Mouse (Mus musculus): Measurements from ENCODE around the gene Slc45a3. TPM values are rescaled to one million over a fixed set of nuclear protein-coding genes. Genes with fewer than 3 reads are reported as not detected.

Slc45a3 gene
- polyA plus RNA-seq, 1 experiment from 2014 or later: 1.7 TPM

- peaks cover 1% of the 10 kb centered on the region; the same call in 1 of the 2 replicates for H3K36me3 ChIP-seq
- peaks cover 19% of the 10 kb centered on the region for H3K4me1 ChIP-seq (replicated peaks)
- peak overlapping the region; percentile 100; the same call in 1 of the 2 replicates for H3K27ac ChIP-seq (ENCODE audit: poor library complexity, severe bottlenecking)
- H3K9ac ChIP-seq: peak overlapping the region; percentile 98
- no peaks in the 10 kb centered on the region for H3K9me3 ChIP-seq (replicated peaks)
- H3K4me2 ChIP-seq: peak overlapping the region; percentile 89
- ATAC-seq (ENCODE audit: insufficient number of reproducible peaks, low FRiP score): no peak
- 52% methylated on average over 8 of the region's 8 CpGs for WGBS
- H3K27me3 ChIP-seq (replicated peaks): no peaks in the 10 kb centered on the region
- peak overlapping the region; percentile 96 for H3K4me3 ChIP-seq
Observed at GRCm38 (mm10) chr1:132008881-132009644, 46.3 kb downstream of the Slc45a3 start.

- Histone ChIP-seq H3K27ac (ENCODE audit: poor library complexity, severe bottlenecking) (no peak overlapping the region), H3K4me1 (replicated peaks) (peaks cover 19% of the 10 kb centered on the region), H3K27me3 (replicated peaks) (no peaks in the 10 kb centered on the region), H3K4me3 (no peak overlapping the region), H3K9me3 (replicated peaks) (no peaks in the 10 kb centered on the region), H3K36me3 (peaks cover 18% of the 10 kb centered on the region), H3K4me2 (no peak overlapping the region), H3K9ac (no peak overlapping the region)
- no peak for ATAC-seq (ENCODE audit: insufficient number of reproducible peaks, low FRiP score)
- WGBS: 82% methylated on average over 17 of the region's 17 CpGs
Observed at GRCm38 (mm10) chr1:132010632-132011501, 48.1 kb downstream of the Slc45a3 start.

DNA sequence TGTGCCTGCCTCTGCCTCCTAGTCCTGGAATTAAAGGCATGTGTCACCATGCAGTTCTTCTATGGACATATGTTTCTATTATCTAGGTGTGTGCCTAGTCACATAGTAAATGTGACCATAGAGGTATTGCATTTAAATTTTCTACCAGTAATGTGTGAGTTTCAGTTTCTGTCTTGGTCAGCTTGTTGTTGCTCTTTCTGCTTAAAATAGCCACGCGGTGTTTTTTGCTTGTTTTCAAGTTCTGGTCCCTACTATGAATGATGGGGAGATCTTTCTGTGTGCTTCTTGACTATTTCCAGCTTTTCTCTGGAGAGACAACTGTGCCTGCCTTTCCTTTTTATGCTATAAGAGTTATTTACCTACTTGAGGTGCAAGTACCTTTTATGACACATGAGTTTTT, 49.0 kb downstream of the Slc45a3 start:
- no peak overlapping the region for H3K4me2 ChIP-seq
- 73% methylated on average over 2 of the region's 2 CpGs for WGBS
- ATAC-seq (ENCODE audit: insufficient number of reproducible peaks, low FRiP score): no peak

GRCm38 (mm10) chr1:132012861-132013260, 50.1 kb downstream of the Slc45a3 start:
- no peak overlapping the region for H3K27ac ChIP-seq (ENCODE audit: poor library complexity, severe bottlenecking)
- peaks cover 28% of the 10 kb centered on the region for H3K36me3 ChIP-seq
- H3K9ac ChIP-seq: no peak overlapping the region
- H3K9me3 ChIP-seq (replicated peaks): no peaks in the 10 kb centered on the region
- no peak for ATAC-seq (ENCODE audit: insufficient number of reproducible peaks, low FRiP score)
- WGBS: 88% methylated on average over 8 of the region's 8 CpGs
- no peak overlapping the region for H3K4me3 ChIP-seq
- H3K27me3 ChIP-seq (replicated peaks): no peaks in the 10 kb centered on the region
- H3K4me1 ChIP-seq (replicated peaks): peaks cover 14% of the 10 kb centered on the region
- H3K4me2 ChIP-seq: no peak overlapping the region

More for the DNA sequence above, 49.0 kb downstream of the Slc45a3 start:
- Histone ChIP-seq H3K4me1 (replicated peaks) (peaks cover 15% of the 10 kb centered on the region), H3K9ac (no peak overlapping the region), H3K4me3 (no peak overlapping the region), H3K27ac (ENCODE audit: poor library complexity, severe bottlenecking) (no peak overlapping the region), H3K27me3 (replicated peaks) (no peaks in the 10 kb centered on the region), H3K9me3 (replicated peaks) (no peaks in the 10 kb centered on the region), H3K36me3 (peaks cover 22% of the 10 kb centered on the region)

DNA sequence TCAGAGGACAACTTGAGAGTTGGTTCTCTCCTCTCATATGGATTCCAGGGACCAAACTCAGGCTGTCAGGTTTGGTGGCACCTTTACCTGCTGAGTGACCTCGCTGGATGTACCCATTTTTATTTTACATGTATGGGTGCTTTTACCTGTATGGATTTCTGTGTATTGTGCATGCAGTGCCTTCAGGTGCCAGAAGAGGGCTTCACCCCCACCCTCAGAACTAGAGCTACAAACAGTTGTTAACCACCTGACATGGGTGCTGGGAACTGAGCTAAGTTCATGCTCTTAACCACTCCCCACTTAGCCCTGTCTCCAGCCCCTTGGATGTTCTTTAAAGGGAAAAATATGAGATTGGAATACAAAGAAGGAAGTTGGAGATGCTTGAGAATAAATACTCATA, 52.0 kb downstream of the Slc45a3 start:
- H3K9me3 ChIP-seq (replicated peaks): no peaks in the 10 kb centered on the region
- H3K4me3 ChIP-seq: no peak overlapping the region
- H3K27ac ChIP-seq (ENCODE audit: poor library complexity, severe bottlenecking): no peak overlapping the region
- WGBS: 89% methylated on average over 1 of the region's 1 CpGs
- H3K9ac ChIP-seq: no peak overlapping the region
- H3K27me3 ChIP-seq (replicated peaks): no peaks in the 10 kb centered on the region
- no peak overlapping the region for H3K4me2 ChIP-seq
- H3K4me1 ChIP-seq (replicated peaks): peaks cover 5% of the 10 kb centered on the region; the same call in 1 of the 2 replicates
- H3K36me3 ChIP-seq: peaks cover 47% of the 10 kb centered on the region
- ATAC-seq (ENCODE audit: insufficient number of reproducible peaks, low FRiP score): no peak

- Histone ChIP-seq H3K4me1 (replicated peaks) (no peaks in the 10 kb centered on the region), H3K36me3 (peaks cover 58% of the 10 kb centered on the region), H3K9me3 (replicated peaks) (no peaks in the 10 kb centered on the region), H3K4me3 (no peak overlapping the region), H3K9ac (no peak overlapping the region), H3K27me3 (replicated peaks) (no peaks in the 10 kb centered on the region), H3K4me2 (no peak overlapping the region), H3K27ac (ENCODE audit: poor library complexity, severe bottlenecking) (no peak overlapping the region)
- no peak for ATAC-seq (ENCODE audit: insufficient number of reproducible peaks, low FRiP score)
- 83% methylated on average over 1 of the region's 1 CpGs for WGBS
Observed at GRCm38 (mm10) chr1:132016691-132017090, 53.9 kb downstream of the Slc45a3 start.

DNA sequence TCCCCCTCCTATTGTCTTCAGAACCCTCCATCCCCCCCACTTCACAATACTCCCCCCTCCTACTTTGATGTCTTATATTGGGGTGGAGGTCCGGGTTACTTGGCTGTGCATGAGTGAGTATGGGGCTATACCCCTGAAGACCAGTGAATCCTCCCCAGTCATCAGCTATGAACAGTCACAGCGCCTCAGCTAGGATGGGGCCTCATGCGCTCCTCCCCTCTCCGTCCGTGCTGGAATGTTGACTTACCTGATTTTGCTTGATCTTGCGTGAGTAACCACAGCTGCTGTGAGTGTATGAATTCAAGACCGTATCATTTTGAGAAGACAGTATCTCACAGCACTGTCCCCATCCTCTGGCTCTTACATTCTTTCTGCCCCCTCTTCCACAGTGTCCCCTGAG, 57.1 kb downstream of the Slc45a3 start:
- Histone ChIP-seq H3K4me3 (no peak overlapping the region), H3K36me3 (peaks cover 73% of the 10 kb centered on the region), H3K9me3 (replicated peaks) (no peaks in the 10 kb centered on the region), H3K27me3 (replicated peaks) (no peaks in the 10 kb centered on the region), H3K4me1 (replicated peaks) (0 out of 2 replicates have a peak, but pooled peaks cover under 1% of the 10 kb centered on the region), H3K4me2 (no peak overlapping the region), H3K9ac (no peak overlapping the region), H3K27ac (ENCODE audit: poor library complexity, severe bottlenecking) (no peak overlapping the region)
- WGBS: 94% methylated on average over 7 of the region's 7 CpGs
- no peak for ATAC-seq (ENCODE audit: insufficient number of reproducible peaks, low FRiP score)

- Histone ChIP-seq H3K36me3 (peaks cover 73% of the 10 kb centered on the region), H3K4me3 (no peak overlapping the region), H3K9me3 (replicated peaks) (no peaks in the 10 kb centered on the region), H3K27me3 (replicated peaks) (no peaks in the 10 kb centered on the region), H3K27ac (ENCODE audit: poor library complexity, severe bottlenecking) (no peak overlapping the region), H3K9ac (no peak overlapping the region), H3K4me1 (replicated peaks) (0 out of 2 replicates have a peak, but pooled peaks cover 3% of the 10 kb centered on the region), H3K4me2 (no peak overlapping the region)
- WGBS: 78% methylated on average over 3 of the region's 3 CpGs
- no peak for ATAC-seq (ENCODE audit: insufficient number of reproducible peaks, low FRiP score)
Observed at GRCm38 (mm10) chr1:132022107-132022506, 59.3 kb downstream of the Slc45a3 start.

DNA sequence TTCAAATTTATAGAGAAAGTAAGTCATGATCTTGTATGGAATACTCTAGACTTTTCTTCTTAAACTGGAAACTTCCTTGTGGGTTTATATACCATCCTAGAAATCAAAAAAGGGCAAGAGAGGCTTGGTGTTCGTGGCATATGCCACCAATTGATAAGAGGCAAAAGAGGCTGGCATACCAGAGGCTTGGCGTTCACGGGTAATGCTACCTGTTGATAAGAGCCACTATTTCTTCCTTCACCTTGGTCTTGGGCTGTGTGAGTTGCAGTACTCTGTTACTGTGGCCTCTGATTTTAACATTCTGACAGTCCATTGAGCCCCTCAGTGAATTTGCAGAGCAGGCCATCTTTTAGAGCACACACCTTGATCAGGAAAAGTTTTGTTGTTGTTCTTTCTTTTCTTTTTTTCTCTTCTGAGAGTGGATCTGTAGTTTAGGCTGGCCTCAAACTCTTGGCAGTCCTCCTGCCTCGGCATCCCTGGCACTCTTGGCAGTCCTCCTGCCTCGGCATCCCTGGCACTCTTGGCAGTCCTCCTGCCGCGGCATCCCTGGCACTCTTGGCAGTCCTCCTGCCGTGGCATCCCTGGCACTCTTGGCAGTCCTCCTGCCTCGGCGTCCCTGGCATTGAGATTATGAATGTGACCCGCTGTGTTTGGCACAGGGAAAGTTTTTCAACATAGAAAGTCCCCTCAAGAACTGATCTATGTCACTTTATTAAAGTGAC, 64.3 kb downstream of the Slc45a3 start:
- no peak for ATAC-seq (ENCODE audit: insufficient number of reproducible peaks, low FRiP score)
- H3K4me1 ChIP-seq (replicated peaks): 0 out of 2 replicates have a peak, but pooled peaks cover 3% of the 10 kb centered on the region
- no peak overlapping the region for H3K4me2 ChIP-seq
- H3K36me3 ChIP-seq: peaks cover 82% of the 10 kb centered on the region
- H3K4me3 ChIP-seq: no peak overlapping the region
- H3K27ac ChIP-seq (ENCODE audit: poor library complexity, severe bottlenecking): no peak overlapping the region
- no peak overlapping the region for H3K9ac ChIP-seq
- WGBS: 87% methylated on average over 11 of the region's 11 CpGs
- H3K9me3 ChIP-seq (replicated peaks): no peaks in the 10 kb centered on the region
- H3K27me3 ChIP-seq (replicated peaks): no peaks in the 10 kb centered on the region

DNA sequence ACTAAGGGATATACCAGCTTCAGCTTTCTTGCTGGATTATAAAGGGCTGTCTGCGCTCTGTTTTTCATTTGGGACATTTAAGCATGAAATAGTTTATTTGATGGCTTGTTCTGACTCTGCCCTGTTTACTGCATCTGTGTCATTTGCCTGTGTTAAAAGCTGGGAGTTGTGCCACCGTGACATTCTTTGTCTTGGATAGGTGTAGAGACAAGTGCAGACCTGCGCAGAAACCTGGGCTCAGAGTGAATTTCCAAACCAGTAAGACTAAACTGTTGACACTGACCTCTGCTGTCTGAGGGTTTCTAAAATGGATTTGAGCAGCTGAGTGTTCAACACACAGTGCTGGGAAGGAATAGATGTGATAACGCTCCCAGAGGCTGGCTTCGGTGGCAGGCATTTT, 65.2 kb downstream of the Slc45a3 start:
- Histone ChIP-seq H3K27ac (ENCODE audit: poor library complexity, severe bottlenecking) (no peak overlapping the region), H3K4me1 (replicated peaks) (0 out of 2 replicates have a peak, but pooled peaks cover 3% of the 10 kb centered on the region), H3K4me3 (no peak overlapping the region), H3K9ac (no peak overlapping the region), H3K4me2 (no peak overlapping the region), H3K36me3 (peaks cover 80% of the 10 kb centered on the region), H3K27me3 (replicated peaks) (no peaks in the 10 kb centered on the region), H3K9me3 (replicated peaks) (no peaks in the 10 kb centered on the region)
- WGBS: 82% methylated on average over 5 of the region's 5 CpGs
- ATAC-seq (ENCODE audit: insufficient number of reproducible peaks, low FRiP score): no peak

- no peak overlapping the region for H3K4me3 ChIP-seq
- WGBS: 88% methylated on average over 9 of the region's 9 CpGs
- H3K4me1 ChIP-seq (replicated peaks): 0 out of 2 replicates have a peak, but pooled peaks cover 3% of the 10 kb centered on the region
- ATAC-seq (ENCODE audit: insufficient number of reproducible peaks, low FRiP score): no peak
- peaks cover 80% of the 10 kb centered on the region for H3K36me3 ChIP-seq
- H3K27me3 ChIP-seq (replicated peaks): no peaks in the 10 kb centered on the region
- no peak overlapping the region for H3K4me2 ChIP-seq
- H3K27ac ChIP-seq (ENCODE audit: poor library complexity, severe bottlenecking): no peak overlapping the region
- no peaks in the 10 kb centered on the region for H3K9me3 ChIP-seq (replicated peaks)
- no peak overlapping the region for H3K9ac ChIP-seq
Observed at GRCm38 (mm10) chr1:132028413-132028812, 65.6 kb downstream of the Slc45a3 start.

Data from heart, embryonic 12.5 days (tissue).